Mouse (Mus musculus) G1E (cell line): ENCODE data around the gene Olfr1121. TPM values are rescaled to one million over a fixed set of nuclear protein-coding genes. Genes with fewer than 3 reads are reported as not detected.
"Not testable (repeated sequence)": the region's sequence is repeated elsewhere in the genome, so short reads cannot be mapped to it uniquely, and the experiment has no call there.

ENCODE experiments used
- ATAC-seq: 2 replicates; pipeline ENCODE4 v1.8.0; 2016; ENCODE audit warnings: mild to moderate bottlenecking; ENCODE audit not compliant: insufficient number of reproducible peaks, poor library complexity, low FRiP score, severe bottlenecking; ENCODE audit errors: extremely low read depth
- DNase-seq: peaks from one replicate; pipeline ENCODE4 v3.0.0; 2012; ENCODE audit warnings: low spot score
- H3K27me3 ChIP-seq: 2 replicates; pipeline ENCODE4 v1.6.1; 2012; ENCODE audit warnings: mild to moderate bottlenecking, low read length, inconsistent platforms; ENCODE audit not compliant: insufficient read depth
- H3K36me3 ChIP-seq: replicated peaks from 2 replicates; pipeline ENCODE3; 2012; ENCODE audit warnings: mild to moderate bottlenecking, inconsistent platforms
- H3K4me1 ChIP-seq: 2 replicates; pipeline ENCODE4 v1.6.1; 2012; ENCODE audit warnings: low read depth, low read length, inconsistent platforms, mixed read lengths; ENCODE audit not compliant: insufficient read depth
- H3K4me3 ChIP-seq: 2 replicates; pipeline ENCODE4 v1.5.1; 2012; ENCODE audit warnings: low read depth, mild to moderate bottlenecking, inconsistent platforms, low read length, moderate library complexity, mixed read lengths
- H3K9me3 ChIP-seq: replicated peaks from 2 replicates; pipeline ENCODE4 v1.6.1; 2012; ENCODE audit warnings: inconsistent platforms
- CTCF ChIP-seq: IDR thresholded peaks from 2 replicates; pipeline ENCODE4 v1.5.1; 2012; ENCODE audit warnings: low read depth, low read length, inconsistent platforms, mixed read lengths
- GATA1 ChIP-seq: IDR thresholded peaks from 2 replicates; pipeline ENCODE4 v1.6.1; 2012; ENCODE audit warnings: borderline replicate concordance, low read length, inconsistent platforms, mixed read lengths
- GATA2 ChIP-seq: IDR thresholded peaks from 2 replicates; pipeline ENCODE4 v1.6.1; 2012; ENCODE audit warnings: low read depth, low read length, inconsistent platforms, borderline replicate concordance
- POLR2AphosphoS5 ChIP-seq: IDR thresholded peaks from 2 replicates; pipeline ENCODE4 v1.6.1; 2012; ENCODE audit warnings: low read depth, low read length, inconsistent platforms; ENCODE audit not compliant: insufficient replicate concordance
- TAL1 ChIP-seq: conservative IDR thresholded peaks from 2 replicates; pipeline ENCODE4 v1.6.1; 2012; ENCODE audit warnings: low read depth, low read length, inconsistent platforms, mixed read lengths
- polyA plus RNA-seq: library from polyadenylated mRNA; stranded (reverse); fragments of >175 nt; gene quantifications from 2 replicates; pipeline ENCODE4 v1.2.3, GENCODE M21; 2012
- total RNA-seq, 2 experiments: library from RNA; stranded (forward) in 1 of 2; stranded (reverse) in 1 of 2; fragments of 200-1000 nt in 1 of 2; fragments of >200 nt in 1 of 2; fragmentation: Nextera tagmentation in 1 of 2; gene quantifications; 2 replicates each; pipeline ENCODE4 v1.2.3; 2014 to 2017

Gene Olfr1121
- total RNA-seq (2014; fragmentation: Nextera tagmentation) (not detected in 2 replicates), total RNA-seq (2017) (0.22 TPM in 1 of 2 replicates, not detected in the other), polyA plus RNA-seq (not detected in 2 replicates)

- no peak for ATAC-seq
- TF ChIP-seq TAL1 (no peak), GATA2 (no peak), POLR2AphosphoS5 (no peak), CTCF (no peak), GATA1 (no peak)
- no peak for DNase-seq
- H3K9me3 ChIP-seq, result 0 out of 2 replicates have a peak, but pooled peaks cover 2% of the 10 kb centered on the region
- H3K4me1 ChIP-seq, result no peaks in the 10 kb centered on the region
- no peak within 1 kb of the TSS for H3K4me3 ChIP-seq
- no peaks in the 10 kb centered on the region for H3K27me3 ChIP-seq
- H3K36me3 ChIP-seq, result no peaks in the 10 kb centered on the region
Measured at GRCm38 (mm10) chr2:87369595-87369994, at the start of gene Olfr1121. Gene Olfr1121, plus strand, starts transcription at chr2:87369895.

GRCm38 (mm10) chr2:87354515-87354914 is 15.2 kb upstream of the Olfr1121 start, which contains the start of gene Olfr1120:
Gene Olfr1120, plus strand, starts transcription at chr2:87354815.
- H3K4me1 ChIP-seq, result no peaks in the 10 kb centered on the region
- ATAC-seq (no peak), DNase-seq (no peak)
- no peaks in the 10 kb centered on the region for H3K27me3 ChIP-seq
- TF ChIP-seq POLR2AphosphoS5, result no peak
- no peaks in the 10 kb centered on the region for H3K9me3 ChIP-seq
- no peaks in the 10 kb centered on the region for H3K36me3 ChIP-seq
- no peak within 1 kb of the TSS for H3K4me3 ChIP-seq

- H3K27me3 ChIP-seq, H3K9me3 ChIP-seq, H3K4me3 ChIP-seq, DNase-seq, ATAC-seq, H3K36me3 ChIP-seq, H3K4me1 ChIP-seq: not testable (repeated sequence)
Measured at GRCm38 (mm10) chr2:87360121-87360520, 9.6 kb upstream of the Olfr1121 start.

GRCm38 (mm10) chr2:87371726-87372125 is 2.0 kb downstream of the Olfr1121 start:
- ATAC-seq, result no peak
- no peaks in the 10 kb centered on the region for H3K4me1 ChIP-seq
- TF ChIP-seq TAL1 (no peak), POLR2AphosphoS5 (no peak), GATA1 (no peak), CTCF (no peak), GATA2 (no peak)

GRCm38 (mm10) chr2:87383935-87384334 is 14.2 kb downstream of the Olfr1121 start:
- H3K36me3 ChIP-seq, result no peaks in the 10 kb centered on the region
- H3K27me3 ChIP-seq, result no peaks in the 10 kb centered on the region
- H3K4me1 ChIP-seq, result no peaks in the 10 kb centered on the region
- ATAC-seq, result no peak
- no peak for DNase-seq
- H3K4me3 ChIP-seq, result no peak overlapping the region
- no peaks in the 10 kb centered on the region for H3K9me3 ChIP-seq
- TF ChIP-seq CTCF, result no peak
- TF ChIP-seq POLR2AphosphoS5, result no peak
- no peak for TF ChIP-seq GATA2
- TF ChIP-seq GATA1, result no peak
- TF ChIP-seq TAL1, result no peak

More at GRCm38 (mm10) chr2:87371726-87372125, 2.0 kb downstream of the Olfr1121 start:
- Histone ChIP-seq H3K27me3 (no peaks in the 10 kb centered on the region), H3K36me3 (no peaks in the 10 kb centered on the region), H3K9me3 (0 out of 2 replicates have a peak, but pooled peaks cover 2% of the 10 kb centered on the region), H3K4me3 (no peak overlapping the region)
- no peak for DNase-seq

- no peak for ATAC-seq
- TF ChIP-seq CTCF, result no peak
- no peak for TF ChIP-seq GATA2
- no peak for TF ChIP-seq GATA1
- TF ChIP-seq TAL1, result no peak
- TF ChIP-seq POLR2AphosphoS5, result no peak
- Histone ChIP-seq H3K9me3 (no peaks in the 10 kb centered on the region), H3K27me3 (no peaks in the 10 kb centered on the region), H3K36me3 (no peaks in the 10 kb centered on the region), H3K4me1 (no peaks in the 10 kb centered on the region), H3K4me3 (no peak within 1 kb of the TSS)
- DNase-seq, result no peak
Measured at GRCm38 (mm10) chr2:87385549-87385948, 15.9 kb downstream of the Olfr1121 start, which contains the start of gene Olfr1122. Gene Olfr1122, plus strand, starts transcription at chr2:87385849.

GRCm38 (mm10) chr2:87393605-87394004 is 23.9 kb downstream of the Olfr1121 start:
- not testable (repeated sequence) for H3K36me3 ChIP-seq, DNase-seq, H3K4me3 ChIP-seq, H3K4me1 ChIP-seq, H3K27me3 ChIP-seq
- peaks cover 12% of the 10 kb centered on the region for H3K9me3 ChIP-seq
- ATAC-seq, result 0 out of 2 replicates have a peak, but pooled peaks have one; percentile 1

GRCm38 (mm10) chr2:87394686-87395085 is 25.0 kb downstream of the Olfr1121 start:
- not testable (repeated sequence) for ATAC-seq

More at GRCm38 (mm10) chr2:87394686-87395085, 25.0 kb downstream of the Olfr1121 start:
- peaks cover 12% of the 10 kb centered on the region for H3K9me3 ChIP-seq
- not testable (repeated sequence) for DNase-seq, H3K4me1 ChIP-seq, H3K27me3 ChIP-seq, H3K36me3 ChIP-seq, H3K4me3 ChIP-seq
